Mouse (Mus musculus) heart, postnatal 0 days (tissue): ENCODE results near the gene Usp45. TPM values are rescaled to one million over a fixed set of nuclear protein-coding genes. Genes with fewer than 3 reads are reported as not detected.

Experiments used
- ATAC-seq: fragments of 200-750 bp; cut with Nextera tagmentation; 2 replicates; pipeline ENCODE4 v1.8.0; 2017; ENCODE audit warnings: low read depth, moderate number of reproducible peaks, moderate library complexity; ENCODE audit not compliant: insufficient read depth
- DNase-seq: peaks from one replicate; pipeline ENCODE4 v3.0.0-alpha.2; 2016; ENCODE audit warnings: low spot score
- H3K27ac ChIP-seq: fragments of 300-500 bp; sonication (generic); 2 replicates; pipeline ENCODE4 v1.5.1; 2014; ENCODE audit warnings: low read depth, mild to moderate bottlenecking
- H3K27me3 ChIP-seq: fragments of 300-500 bp; sonication (generic); 2 replicates; pipeline ENCODE4 v1.6.1; 2014; ENCODE audit warnings: low read length, mixed read lengths; ENCODE audit not compliant: control insufficient read depth, insufficient read depth
- H3K36me3 ChIP-seq: fragments of 300-500 bp; sonication (generic); replicated peaks from 2 replicates; pipeline ENCODE4 v1.6.1; 2014; ENCODE audit warnings: low read length, mixed read lengths; ENCODE audit not compliant: control insufficient read depth, insufficient read depth
- H3K4me1 ChIP-seq: fragments of 300-500 bp; sonication (generic); 2 replicates; pipeline ENCODE4 v1.6.1; 2014; ENCODE audit warnings: antibody characterized with exemption; ENCODE audit not compliant: control insufficient read depth, insufficient read depth
- H3K4me2 ChIP-seq: fragments of 300-500 bp; sonication (generic); 2 replicates; pipeline ENCODE4 v1.6.1; 2014; ENCODE audit warnings: low read depth, mild to moderate bottlenecking, low read length, moderate library complexity
- H3K4me3 ChIP-seq: fragments of 300-500 bp; sonication (generic); 2 replicates; pipeline ENCODE4 v1.5.1; 2014; ENCODE audit warnings: low read depth, low read length
- H3K9ac ChIP-seq: fragments of 300-500 bp; sonication (generic); replicated peaks from 2 replicates; pipeline ENCODE4 v1.6.1; 2014; ENCODE audit warnings: low read depth, low read length, mixed read lengths
- H3K9me3 ChIP-seq: fragments of 300-500 bp; sonication (generic); replicated peaks from 2 replicates; pipeline ENCODE4 v1.6.1; 2016; ENCODE audit warnings: low read length; ENCODE audit not compliant: control insufficient read depth
- CTCF ChIP-seq: IDR thresholded peaks from 2 replicates; pipeline ENCODE4 v1.5.1; 2016; ENCODE audit warnings: antibody characterized with exemption, control low read depth, low read depth
- EP300 ChIP-seq: IDR thresholded peaks from 2 replicates; pipeline ENCODE4 v1.6.1; 2016; ENCODE audit warnings: antibody characterized with exemption, low read depth
- WGBS: fragments of 180-500 bp; shearing (Covaris S2); extraction: QIAGEN DNeasy Blood & Tissue Kit; methylation state at CpG from one replicate; pipeline ENCODE4 v1.1.7; 2014; 5-methylcytosine and 5-hydroxymethylcytosine counted together
- polyA plus RNA-seq: library from polyadenylated mRNA; unstranded; fragments of >200 nt; fragmentation: Nextera tagmentation; extraction: Ambion mirVana; gene quantifications from 2 replicates; pipeline ENCODE4 v1.2.1, GENCODE M21; 2015
- total RNA-seq: library from RNA; depleted of rRNA; stranded (reverse); fragments of >200 nt; gene quantifications from 2 replicates; pipeline ENCODE4 v1.2.3, GENCODE M21; 2014; ENCODE audit warnings: low replicate concordance; rRNA removed

Usp45 gene
- total and polyA plus RNA-seq, 2 experiments from 2014 or later: 3.6 to 12.6 TPM

GRCm38 (mm10) chr4:21878776-21879175, 111.8 kb downstream of the Usp45 start:
- Histone ChIP-seq H3K27me3 (no peaks in the 10 kb centered on the region), H3K36me3 (peaks cover 23% of the 10 kb centered on the region), H3K9ac (peak overlapping the region; percentile 66; the same call in 1 of the 2 replicates), H3K27ac (no peak overlapping the region), H3K4me1 (no peaks in the 10 kb centered on the region; the same call in 1 of the 2 replicates), H3K4me2 (peak overlapping the region; percentile 72), H3K9me3 (no peaks in the 10 kb centered on the region), H3K4me3 (peak overlapping the region; percentile 65)
- DNase-seq: no peak
- no peak for ATAC-seq
- TF ChIP-seq CTCF: no peak
- no peak for TF ChIP-seq EP300
- 32% methylated on average over 6 of the region's 6 CpGs for WGBS

GRCm38 (mm10) chr4:21879565-21880220, 112.7 kb downstream of the Usp45 start, which contains the start of gene Coq3:
Gene Coq3, plus strand, starts transcription at chr4:21879673.
- ATAC-seq (peak; percentile 86), DNase-seq (peak; percentile 79)
- Histone ChIP-seq H3K4me3 (peak within 1 kb of the TSS; percentile 65), H3K4me1 (no peaks in the 10 kb centered on the region; the same call in 1 of the 2 replicates), H3K4me2 (peak within 1 kb of the TSS; percentile 72), H3K27ac (peak within 1 kb of the TSS; percentile 90), H3K27me3 (no peaks in the 10 kb centered on the region), H3K9ac (peak within 1 kb of the TSS; percentile 66), H3K9me3 (no peaks in the 10 kb centered on the region), H3K36me3 (peaks cover 16% of the 10 kb centered on the region; the same call in 1 of the 2 replicates)
- TF ChIP-seq EP300 (no peak), CTCF (no peak)
- under 1% methylated on average over 50 of the region's 51 CpGs for WGBS

- H3K9ac ChIP-seq: no peak overlapping the region
- TF ChIP-seq EP300: no peak
- TF ChIP-seq CTCF: no peak
- H3K36me3 ChIP-seq: no peaks in the 10 kb centered on the region
- ATAC-seq (no peak), DNase-seq (no peak)
- H3K27ac ChIP-seq: no peak overlapping the region
- H3K9me3 ChIP-seq: no peaks in the 10 kb centered on the region
- H3K27me3 ChIP-seq: no peaks in the 10 kb centered on the region
- no peak overlapping the region for H3K4me3 ChIP-seq
- no peaks in the 10 kb centered on the region; the same call in 1 of the 2 replicates for H3K4me1 ChIP-seq
- H3K4me2 ChIP-seq: no peak overlapping the region
- 88% methylated on average over 6 of the region's 6 CpGs for WGBS
These were observed 115.8 kb downstream of the Usp45 start for GRCm38 (mm10) chr4:21882806-21883205.

GRCm38 (mm10) chr4:21885831-21886230, 118.9 kb downstream of the Usp45 start:
- Histone ChIP-seq H3K27ac (no peak overlapping the region), H3K4me2 (no peak overlapping the region), H3K4me3 (no peak overlapping the region), H3K36me3 (no peaks in the 10 kb centered on the region), H3K27me3 (no peaks in the 10 kb centered on the region), H3K9ac (no peak overlapping the region), H3K9me3 (no peaks in the 10 kb centered on the region), H3K4me1 (no peaks in the 10 kb centered on the region)
- TF ChIP-seq CTCF: no peak
- TF ChIP-seq EP300: no peak
- ATAC-seq (no peak), DNase-seq (no peak)
- 66% methylated on average over 8 of the region's 8 CpGs for WGBS

Other genes with a start within 250 kb of the Usp45 start
- not detected in 2 replicates for gene Prdm13, start 81.2 kb upstream of the Usp45 start, total RNA-seq
- not detected in 2 replicates for gene Prdm13, start 81.2 kb upstream of the Usp45 start, polyA plus RNA-seq
- gene Ccnc, start 39.5 kb upstream of the Usp45 start, total RNA-seq: 12.0 and 26.6 TPM in 2 replicates
- gene Ccnc, start 39.5 kb upstream of the Usp45 start, polyA plus RNA-seq: 20.1 and 21.4 TPM in 2 replicates
- 9.9 and 16.5 TPM in 2 replicates for gene Tstd3, start 56 bp downstream of the Usp45 start, total RNA-seq
- 23.5 and 25.2 TPM in 2 replicates for gene Tstd3, start 56 bp downstream of the Usp45 start, polyA plus RNA-seq
- 67.4 and 112 TPM in 2 replicates for gene Pnisr, start 80.4 kb downstream of the Usp45 start, total RNA-seq
- 47.0 and 48.7 TPM in 2 replicates for gene Pnisr, start 80.4 kb downstream of the Usp45 start, polyA plus RNA-seq
- 18.8 and 23.3 TPM in 2 replicates for gene Coq3, start 112.5 kb downstream of the Usp45 start, total RNA-seq
- 39.7 and 40.0 TPM in 2 replicates for gene Coq3, start 112.5 kb downstream of the Usp45 start, polyA plus RNA-seq
- gene Faxc, start 164.2 kb downstream of the Usp45 start, total RNA-seq: 1.8 and 2.4 TPM in 2 replicates
- 0.40 and 0.43 TPM in 2 replicates for gene Faxc, start 164.2 kb downstream of the Usp45 start, polyA plus RNA-seq